Mouse (Mus musculus): Measurements from ENCODE around the gene Olfr667. TPM values are rescaled to one million over a fixed set of nuclear protein-coding genes. Genes with fewer than 3 reads are reported as not detected.
"Not testable (repeated sequence)": the region's sequence is repeated elsewhere in the genome, so short reads cannot be mapped to it uniquely, and the experiment has no call there.

Gene Olfr667
- not detected in 2 replicates for polyA plus RNA-seq (2016; fragmentation: Nextera tagmentation; extraction: Ambion mirVana)

- no peak for ATAC-seq (ENCODE audit: low FRiP score, low read depth)
Measured at GRCm38 (mm10) chr7:104921382-104921781, at the start of gene Olfr667. Olfr667 (minus strand) TSS chr7:104921482.

GRCm38 (mm10) chr7:104962520-104962919 lies 41.2 kb upstream of the Olfr667 start, which contains the start of gene Olfr670:
Olfr670 (minus strand) TSS chr7:104962620.
- Histone ChIP-seq H3K4me3 (no peak within 1 kb of the TSS), H3K27ac (replicated peaks) (no peak within 1 kb of the TSS), H3K9me3 (no peaks in the 10 kb centered on the region), H3K36me3 (no peaks in the 10 kb centered on the region), H3K4me1 (no peaks in the 10 kb centered on the region), H3K4me2 (replicated peaks) (no peak within 1 kb of the TSS), H3K27me3 (no peaks in the 10 kb centered on the region), H3K9ac (replicated peaks) (no peak within 1 kb of the TSS)
- ATAC-seq (ENCODE audit: low FRiP score, low read depth): no peak
- 66% methylated on average over 1 of the region's 1 CpGs for WGBS

More at GRCm38 (mm10) chr7:104921382-104921781, at the start of gene Olfr667:
- H3K9me3 ChIP-seq: no peaks in the 10 kb centered on the region
- H3K27me3 ChIP-seq: no peaks in the 10 kb centered on the region
- H3K36me3 ChIP-seq: no peaks in the 10 kb centered on the region
- H3K4me2 ChIP-seq (replicated peaks): no peak within 1 kb of the TSS
- 91% methylated on average over 1 of the region's 1 CpGs for WGBS
- H3K4me1 ChIP-seq: no peaks in the 10 kb centered on the region
- no peak within 1 kb of the TSS for H3K27ac ChIP-seq (replicated peaks)
- no peak within 1 kb of the TSS for H3K4me3 ChIP-seq
- H3K9ac ChIP-seq (replicated peaks): no peak within 1 kb of the TSS

- 96% methylated on average over 16 of the region's 16 CpGs for WGBS
- H3K27me3 ChIP-seq; H3K9me3 ChIP-seq; H3K4me3 ChIP-seq; H3K27ac ChIP-seq (replicated peaks); ATAC-seq (ENCODE audit: low FRiP score, low read depth); H3K4me1 ChIP-seq; H3K4me2 ChIP-seq (replicated peaks); H3K9ac ChIP-seq (replicated peaks); H3K36me3 ChIP-seq: not testable (repeated sequence)
Measured at GRCm38 (mm10) chr7:104950234-104950633, 29.0 kb upstream of the Olfr667 start.

GRCm38 (mm10) chr7:104933940-104934339 lies 12.7 kb upstream of the Olfr667 start, which contains the start of gene Olfr669:
Olfr669 (plus strand) TSS chr7:104934240.
- Histone ChIP-seq H3K27ac (replicated peaks) (no peak within 1 kb of the TSS), H3K9me3 (no peaks in the 10 kb centered on the region), H3K36me3 (no peaks in the 10 kb centered on the region), H3K9ac (replicated peaks) (no peak within 1 kb of the TSS), H3K4me3 (no peak within 1 kb of the TSS), H3K27me3 (no peaks in the 10 kb centered on the region), H3K4me1 (no peaks in the 10 kb centered on the region), H3K4me2 (replicated peaks) (no peak within 1 kb of the TSS)
- ATAC-seq (ENCODE audit: low FRiP score, low read depth): no peak
- 88% methylated on average over 1 of the region's 1 CpGs for WGBS

- ATAC-seq (ENCODE audit: low FRiP score, low read depth): no peak
- no peaks in the 10 kb centered on the region for H3K4me1 ChIP-seq
- H3K27me3 ChIP-seq: no peaks in the 10 kb centered on the region
- H3K4me3 ChIP-seq: no peak within 1 kb of the TSS
- 81% methylated on average over 1 of the region's 1 CpGs for WGBS
- H3K9me3 ChIP-seq: no peaks in the 10 kb centered on the region
- no peak within 1 kb of the TSS for H3K27ac ChIP-seq (replicated peaks)
- no peaks in the 10 kb centered on the region for H3K36me3 ChIP-seq
- H3K4me2 ChIP-seq (replicated peaks): no peak within 1 kb of the TSS
- no peak within 1 kb of the TSS for H3K9ac ChIP-seq (replicated peaks)
Measured at GRCm38 (mm10) chr7:104927957-104928356, 6.7 kb upstream of the Olfr667 start, which contains the start of gene Olfr668. Olfr668 (minus strand) TSS chr7:104928057.

GRCm38 (mm10) chr7:104895852-104896251 lies 25.4 kb downstream of the Olfr667 start, which contains the start of gene Olfr666:
Olfr666 (minus strand) TSS chr7:104895952.
- Histone ChIP-seq H3K27me3 (no peaks in the 10 kb centered on the region), H3K27ac (replicated peaks) (no peak within 1 kb of the TSS), H3K36me3 (no peaks in the 10 kb centered on the region), H3K4me3 (no peak within 1 kb of the TSS), H3K4me2 (replicated peaks) (no peak within 1 kb of the TSS), H3K9ac (replicated peaks) (no peak within 1 kb of the TSS), H3K9me3 (no peaks in the 10 kb centered on the region), H3K4me1 (no peaks in the 10 kb centered on the region)
- WGBS: 85% methylated on average over 2 of the region's 2 CpGs
- ATAC-seq (ENCODE audit: low FRiP score, low read depth): no peak

- Histone ChIP-seq H3K27me3 (no peaks in the 10 kb centered on the region), H3K36me3 (no peaks in the 10 kb centered on the region), H3K9ac (replicated peaks) (no peak within 1 kb of the TSS), H3K9me3 (no peaks in the 10 kb centered on the region), H3K4me1 (no peaks in the 10 kb centered on the region), H3K27ac (replicated peaks) (no peak within 1 kb of the TSS), H3K4me2 (replicated peaks) (no peak within 1 kb of the TSS), H3K4me3 (no peak within 1 kb of the TSS)
- WGBS: 50% methylated on average over 1 of the region's 1 CpGs
- ATAC-seq (ENCODE audit: low FRiP score, low read depth): no peak
Measured at GRCm38 (mm10) chr7:104877731-104878130, 43.6 kb downstream of the Olfr667 start, which contains the start of gene Olfr665. Olfr665 (plus strand) TSS chr7:104878031.

Other genes starting within 250 kb of the Olfr667 start
- not detected in 2 replicates for gene Olfr661, start 235.0 kb downstream of the Olfr667 start, polyA plus RNA-seq (2016; fragmentation: Nextera tagmentation; extraction: Ambion mirVana)
- gene Usp17le, start 144.0 kb downstream of the Olfr667 start, polyA plus RNA-seq (2016; fragmentation: Nextera tagmentation; extraction: Ambion mirVana): not detected in 2 replicates
- not detected in 2 replicates for gene Usp17lb, start 78.9 kb downstream of the Olfr667 start, polyA plus RNA-seq (2016; fragmentation: Nextera tagmentation; extraction: Ambion mirVana)
- gene Usp17la, start 64.5 kb downstream of the Olfr667 start, polyA plus RNA-seq (2016; fragmentation: Nextera tagmentation; extraction: Ambion mirVana): not detected in 2 replicates
- gene Olfr665, start 43.5 kb downstream of the Olfr667 start, polyA plus RNA-seq (2016; fragmentation: Nextera tagmentation; extraction: Ambion mirVana): not detected in 2 replicates
- gene Olfr666, start 25.5 kb downstream of the Olfr667 start, polyA plus RNA-seq (2016; fragmentation: Nextera tagmentation; extraction: Ambion mirVana): not detected in 2 replicates
- gene Olfr668, start 6.6 kb upstream of the Olfr667 start, polyA plus RNA-seq (2016; fragmentation: Nextera tagmentation; extraction: Ambion mirVana): not detected in 2 replicates
- not detected in 2 replicates for gene Olfr669, start 12.8 kb upstream of the Olfr667 start, polyA plus RNA-seq (2016; fragmentation: Nextera tagmentation; extraction: Ambion mirVana)
- gene Olfr670, start 41.1 kb upstream of the Olfr667 start, polyA plus RNA-seq (2016; fragmentation: Nextera tagmentation; extraction: Ambion mirVana): not detected in 2 replicates
- gene Olfr671, start 57.6 kb upstream of the Olfr667 start, polyA plus RNA-seq (2016; fragmentation: Nextera tagmentation; extraction: Ambion mirVana): not detected in 2 replicates
- gene Olfr672, start 80.5 kb upstream of the Olfr667 start, polyA plus RNA-seq (2016; fragmentation: Nextera tagmentation; extraction: Ambion mirVana): not detected in 2 replicates
- not detected in 2 replicates for gene Olfr675, start 107.0 kb upstream of the Olfr667 start, polyA plus RNA-seq (2016; fragmentation: Nextera tagmentation; extraction: Ambion mirVana)
- not detected in 2 replicates for gene Olfr676, start 111.2 kb upstream of the Olfr667 start, polyA plus RNA-seq (2016; fragmentation: Nextera tagmentation; extraction: Ambion mirVana)
- not detected in 2 replicates for gene Olfr677, start 129.9 kb upstream of the Olfr667 start, polyA plus RNA-seq (2016; fragmentation: Nextera tagmentation; extraction: Ambion mirVana)
- not detected in 2 replicates for gene Olfr678, start 143.0 kb upstream of the Olfr667 start, polyA plus RNA-seq (2016; fragmentation: Nextera tagmentation; extraction: Ambion mirVana)
- gene Olfr679, start 159.7 kb upstream of the Olfr667 start, polyA plus RNA-seq (2016; fragmentation: Nextera tagmentation; extraction: Ambion mirVana): not detected in 2 replicates
- gene Olfr680-ps1, start 171.3 kb upstream of the Olfr667 start, polyA plus RNA-seq (2016; fragmentation: Nextera tagmentation; extraction: Ambion mirVana): not detected in 2 replicates
- not detected in 2 replicates for gene Olfr681, start 195.4 kb upstream of the Olfr667 start, polyA plus RNA-seq (2016; fragmentation: Nextera tagmentation; extraction: Ambion mirVana)
- gene Olfr683, start 225.5 kb upstream of the Olfr667 start, polyA plus RNA-seq (2016; fragmentation: Nextera tagmentation; extraction: Ambion mirVana): not detected in 2 replicates
- not detected in 2 replicates for gene Olfr684, start 242.2 kb upstream of the Olfr667 start, polyA plus RNA-seq (2016; fragmentation: Nextera tagmentation; extraction: Ambion mirVana)